Mouse (Mus musculus) hindbrain, postnatal 0 days (tissue): ENCODE measurements around the gene Dlat. TPM values are rescaled to one million over a fixed set of nuclear protein-coding genes. Genes with fewer than 3 reads are reported as not detected.

Experiments
- ATAC-seq: fragments of 200-750 bp; cut with Nextera tagmentation; 2 replicates; pipeline ENCODE4 v1.8.0; 2017; ENCODE audit warnings: mild to moderate bottlenecking, moderate TSS enrichment, moderate library complexity
- DNase-seq: peaks from one replicate; pipeline ENCODE4 v3.0.0-alpha.2; 2015; ENCODE audit warnings: low spot score
- H3K27ac ChIP-seq: fragments of 300-500 bp; sonication (generic); 2 replicates; pipeline ENCODE4 v1.5.1; 2014; ENCODE audit warnings: mild to moderate bottlenecking
- H3K27me3 ChIP-seq: fragments of 300-500 bp; sonication (generic); 2 replicates; pipeline ENCODE4 v1.6.1; 2014; ENCODE audit warnings: low read length, mixed read lengths; ENCODE audit not compliant: insufficient read depth
- H3K36me3 ChIP-seq: fragments of 300-500 bp; sonication (generic); 2 replicates; pipeline ENCODE4 v1.6.1; 2014; ENCODE audit warnings: low read length, mixed read lengths; ENCODE audit not compliant: insufficient read depth
- H3K4me1 ChIP-seq: fragments of 300-500 bp; sonication (generic); 2 replicates; pipeline ENCODE4 v1.6.1; 2014; ENCODE audit warnings: antibody characterized with exemption, low read length, mixed read lengths; ENCODE audit not compliant: insufficient read depth
- H3K4me2 ChIP-seq: fragments of 300-500 bp; sonication (generic); 2 replicates; pipeline ENCODE4 v1.6.1; 2014; ENCODE audit warnings: low read depth, mild to moderate bottlenecking, low read length, moderate library complexity, mixed read lengths
- H3K4me3 ChIP-seq: fragments of 300-500 bp; sonication (generic); 2 replicates; pipeline ENCODE4 v1.5.1; 2014; ENCODE audit warnings: low read length
- H3K9ac ChIP-seq: fragments of 300-500 bp; sonication (generic); replicated peaks from 2 replicates; pipeline ENCODE4 v1.6.1; 2014; ENCODE audit warnings: mild to moderate bottlenecking, low read length, moderate library complexity, mixed read lengths
- H3K9me3 ChIP-seq: fragments of 300-500 bp; sonication (generic); 2 replicates; pipeline ENCODE4 v1.6.1; 2016; ENCODE audit warnings: low read length, mixed read lengths
- CTCF ChIP-seq: IDR thresholded peaks from 2 replicates; pipeline ENCODE4 v1.5.1; 2016; ENCODE audit warnings: antibody characterized with exemption, control low read depth, low read depth
- WGBS: fragments of 180-500 bp; shearing (Covaris S2); extraction: QIAGEN DNeasy Blood & Tissue Kit; methylation state at CpG from one replicate; pipeline ENCODE4 v1.1.7; 2014; 5-methylcytosine and 5-hydroxymethylcytosine counted together
- polyA plus RNA-seq: library from polyadenylated mRNA; unstranded; fragments of >200 nt; fragmentation: Nextera tagmentation; extraction: Ambion mirVana; gene quantifications from 2 replicates; pipeline ENCODE4 v1.2.1, GENCODE M21; 2015
- total RNA-seq: library from RNA; depleted of rRNA; stranded (reverse); fragments of >200 nt; gene quantifications from 2 replicates; pipeline ENCODE4 v1.2.3, GENCODE M21; 2014; rRNA removed

Gene Dlat
- total and polyA plus RNA-seq, 2 experiments from 2014 or later, result 65.1 to 77.4 TPM

- Histone ChIP-seq H3K9ac (no peak overlapping the region), H3K4me1 (no peaks in the 10 kb centered on the region), H3K36me3 (peaks cover 40% of the 10 kb centered on the region), H3K4me3 (no peak overlapping the region), H3K4me2 (no peak overlapping the region), H3K27ac (no peak overlapping the region), H3K9me3 (no peaks in the 10 kb centered on the region), H3K27me3 (no peaks in the 10 kb centered on the region)
- 73% methylated on average over 12 of the region's 12 CpGs for WGBS
- ATAC-seq (no peak), DNase-seq (no peak)
- no peak for TF ChIP-seq CTCF
Measured at GRCm38 (mm10) chr9:50594794-50595417, 64.7 kb downstream of the Dlat start.

- Histone ChIP-seq H3K4me3 (no peak overlapping the region), H3K27ac (no peak overlapping the region), H3K9me3 (no peaks in the 10 kb centered on the region), H3K36me3 (peaks cover 31% of the 10 kb centered on the region), H3K27me3 (no peaks in the 10 kb centered on the region), H3K9ac (no peak overlapping the region), H3K4me2 (no peak overlapping the region), H3K4me1 (no peaks in the 10 kb centered on the region)
- no peak for ATAC-seq
- peak; percentile 25 for DNase-seq
- TF ChIP-seq CTCF, result peak; percentile 61
- WGBS, result 87% methylated on average over 3 of the region's 3 CpGs
Measured at GRCm38 (mm10) chr9:50593544-50593943, 66.0 kb downstream of the Dlat start.

- no peaks in the 10 kb centered on the region for H3K9me3 ChIP-seq
- DNase-seq (no peak), ATAC-seq (no peak)
- H3K4me2 ChIP-seq, result no peak overlapping the region
- H3K4me3 ChIP-seq, result no peak overlapping the region
- H3K36me3 ChIP-seq, result peaks cover 25% of the 10 kb centered on the region
- H3K27ac ChIP-seq, result no peak overlapping the region
- no peaks in the 10 kb centered on the region for H3K4me1 ChIP-seq
- 91% methylated on average over 9 of the region's 9 CpGs for WGBS
- TF ChIP-seq CTCF, result no peak
- no peak overlapping the region for H3K9ac ChIP-seq
- H3K27me3 ChIP-seq, result no peaks in the 10 kb centered on the region
Measured at GRCm38 (mm10) chr9:50592955-50593354, 66.6 kb downstream of the Dlat start.

GRCm38 (mm10) chr9:50590856-50591518, 68.6 kb downstream of the Dlat start:
- no peak overlapping the region for H3K4me3 ChIP-seq
- no peak overlapping the region for H3K27ac ChIP-seq
- DNase-seq (no peak), ATAC-seq (no peak)
- TF ChIP-seq CTCF, result no peak
- H3K36me3 ChIP-seq, result peaks cover 8% of the 10 kb centered on the region; the same call in 1 of the 2 replicates
- no peaks in the 10 kb centered on the region for H3K27me3 ChIP-seq
- 74% methylated on average over 10 of the region's 10 CpGs for WGBS
- H3K9me3 ChIP-seq, result no peaks in the 10 kb centered on the region
- no peak overlapping the region for H3K9ac ChIP-seq
- no peaks in the 10 kb centered on the region for H3K4me1 ChIP-seq
- H3K4me2 ChIP-seq, result no peak overlapping the region

- Histone ChIP-seq H3K9me3 (no peaks in the 10 kb centered on the region), H3K27ac (no peak overlapping the region), H3K9ac (no peak overlapping the region), H3K36me3 (no peaks in the 10 kb centered on the region), H3K4me3 (no peak overlapping the region), H3K27me3 (no peaks in the 10 kb centered on the region), H3K4me2 (no peak overlapping the region), H3K4me1 (no peaks in the 10 kb centered on the region)
- DNase-seq (no peak), ATAC-seq (no peak)
- WGBS, result 78% methylated on average over 4 of the region's 4 CpGs
- TF ChIP-seq CTCF, result no peak
Measured at GRCm38 (mm10) chr9:50586955-50587354, 72.6 kb downstream of the Dlat start.

GRCm38 (mm10) chr9:50585145-50585818, 74.3 kb downstream of the Dlat start:
- WGBS, result 90% methylated on average over 6 of the region's 6 CpGs
- Histone ChIP-seq H3K27ac (no peak overlapping the region), H3K9me3 (no peaks in the 10 kb centered on the region), H3K27me3 (no peaks in the 10 kb centered on the region), H3K4me1 (no peaks in the 10 kb centered on the region), H3K9ac (no peak overlapping the region), H3K4me2 (no peak overlapping the region), H3K36me3 (no peaks in the 10 kb centered on the region), H3K4me3 (no peak overlapping the region)
- no peak for TF ChIP-seq CTCF
- DNase-seq (no peak), ATAC-seq (no peak)

Other genes with a start within 250 kb of the Dlat start
- gene Plet1, start 165.3 kb downstream of the Dlat start, total RNA-seq, result 0.37 TPM in 1 of 2 replicates, not detected in the other
- gene Plet1, start 165.3 kb downstream of the Dlat start, polyA plus RNA-seq, result 0.86 and 1.0 TPM in 2 replicates
- 65.7 and 86.8 TPM in 2 replicates for gene Pts, start 131.1 kb downstream of the Dlat start, total RNA-seq
- gene Pts, start 131.1 kb downstream of the Dlat start, polyA plus RNA-seq, result 114 and 115 TPM in 2 replicates
- 17.2 and 21.7 TPM in 2 replicates for gene Il18, start 105.0 kb downstream of the Dlat start, total RNA-seq
- gene Il18, start 105.0 kb downstream of the Dlat start, polyA plus RNA-seq, result 38.0 and 39.5 TPM in 2 replicates
- 0.21 and 0.72 TPM in 2 replicates for gene Bco2, start 104.6 kb downstream of the Dlat start, total RNA-seq
- gene Bco2, start 104.6 kb downstream of the Dlat start, polyA plus RNA-seq, result 0.48 and 0.64 TPM in 2 replicates
- gene Tex12, start 98.5 kb downstream of the Dlat start, total RNA-seq, result not detected in 2 replicates
- 0.21 and 0.34 TPM in 2 replicates for gene Tex12, start 98.5 kb downstream of the Dlat start, polyA plus RNA-seq
- gene Sdhd, start 56.0 kb downstream of the Dlat start, total RNA-seq, result 217 and 251 TPM in 2 replicates
- gene Sdhd, start 56.0 kb downstream of the Dlat start, polyA plus RNA-seq, result 355 and 363 TPM in 2 replicates
- gene Timm8b, start 55.9 kb downstream of the Dlat start, total RNA-seq, result 131 and 165 TPM in 2 replicates
- gene Timm8b, start 55.9 kb downstream of the Dlat start, polyA plus RNA-seq, result 442 and 445 TPM in 2 replicates
- 1.2 and 2.6 TPM in 2 replicates for gene Pih1d2, start 42.5 kb downstream of the Dlat start, total RNA-seq
- gene Pih1d2, start 42.5 kb downstream of the Dlat start, polyA plus RNA-seq, result 5.5 and 7.7 TPM in 2 replicates
- gene Nkapd1, start 42.3 kb downstream of the Dlat start, total RNA-seq, result 10.7 and 15.0 TPM in 2 replicates
- 20.2 and 21.2 TPM in 2 replicates for gene Nkapd1, start 42.3 kb downstream of the Dlat start, polyA plus RNA-seq
- gene Dixdc1, start 79.7 kb upstream of the Dlat start, total RNA-seq, result 40.3 and 50.7 TPM in 2 replicates
- 24.4 and 26.0 TPM in 2 replicates for gene Dixdc1, start 79.7 kb upstream of the Dlat start, polyA plus RNA-seq
- 0.79 and 2.4 TPM in 2 replicates for gene 2310030G06Rik, start 86.8 kb upstream of the Dlat start, total RNA-seq
- 2.7 and 3.0 TPM in 2 replicates for gene 2310030G06Rik, start 86.8 kb upstream of the Dlat start, polyA plus RNA-seq
- gene Cryab, start 91.5 kb upstream of the Dlat start, total RNA-seq, result 8.7 and 9.1 TPM in 2 replicates
- gene Cryab, start 91.5 kb upstream of the Dlat start, polyA plus RNA-seq, result 31.2 and 31.4 TPM in 2 replicates
- gene Hspb2, start 92.6 kb upstream of the Dlat start, total RNA-seq, result 5.4 TPM in 1 of 2 replicates, not detected in the other
- 2.2 and 2.9 TPM in 2 replicates for gene Hspb2, start 92.6 kb upstream of the Dlat start, polyA plus RNA-seq
- 8.9 and 11.7 TPM in 2 replicates for gene Fdxacb1, start 108.5 kb upstream of the Dlat start, total RNA-seq
- 9.6 and 12.0 TPM in 2 replicates for gene Fdxacb1, start 108.5 kb upstream of the Dlat start, polyA plus RNA-seq
- 92.7 and 94.0 TPM in 2 replicates for gene Alg9, start 115.2 kb upstream of the Dlat start, total RNA-seq
- gene Alg9, start 115.2 kb upstream of the Dlat start, polyA plus RNA-seq, result 46.4 and 49.9 TPM in 2 replicates
- gene 1110032A03Rik, start 115.7 kb upstream of the Dlat start, total RNA-seq, result 39.1 and 42.3 TPM in 2 replicates
- 66.2 and 75.0 TPM in 2 replicates for gene 1110032A03Rik, start 115.7 kb upstream of the Dlat start, polyA plus RNA-seq
- gene Ppp2r1b, start 185.5 kb upstream of the Dlat start, total RNA-seq, result 18.8 and 23.5 TPM in 2 replicates
- 31.4 and 32.8 TPM in 2 replicates for gene Ppp2r1b, start 185.5 kb upstream of the Dlat start, polyA plus RNA-seq